Mouse (Mus musculus) bone marrow, adult 2 months (tissue): ENCODE measurements around the gene Hnrnpd. TPM values are rescaled to one million over a fixed set of nuclear protein-coding genes. Genes with fewer than 3 reads are reported as not detected.

Experiments
- H3K27ac ChIP-seq: fragments of 200-500 bp; 2 replicates; pipeline ENCODE4 v1.5.1; 2012; ENCODE audit warnings: low read depth, mild to moderate bottlenecking, control low read depth, inconsistent platforms, low read length; ENCODE audit not compliant: control insufficient read depth, poor library complexity, insufficient read depth
- H3K4me1 ChIP-seq: fragments of 200-500 bp; 2 replicates; pipeline ENCODE4 v1.6.1; 2011; ENCODE audit warnings: low read length; ENCODE audit not compliant: control insufficient read depth, insufficient read depth
- H3K4me3 ChIP-seq: fragments of 200-500 bp; replicated peaks from 2 replicates; pipeline ENCODE3; 2011; ENCODE audit warnings: mild to moderate bottlenecking, low read depth, low read length, control low read depth; ENCODE audit not compliant: control insufficient read depth
- CTCF ChIP-seq: fragments of 200-500 bp; IDR thresholded peaks from 2 replicates; pipeline ENCODE4 v1.5.1; 2011; ENCODE audit warnings: low read length, control low read depth; ENCODE audit not compliant: control insufficient read depth, insufficient read depth
- POLR2A ChIP-seq: fragments of 200-500 bp; IDR thresholded peaks from 2 replicates; pipeline ENCODE4 v1.6.1; 2011; ENCODE audit warnings: low read depth, mild to moderate bottlenecking, control low read depth, low read length, borderline replicate concordance; ENCODE audit not compliant: control insufficient read depth
- WGBS: fragments of 180-500 bp; shearing (Covaris S2); methylation state at CpG from one replicate; pipeline ENCODE4 v1.1.7; 2018; 5-methylcytosine and 5-hydroxymethylcytosine counted together
- polyA plus RNA-seq: library from polyadenylated mRNA; stranded (reverse); fragments of >200 nt; gene quantifications from 2 replicates; pipeline ENCODE4 v1.2.4, GENCODE M21; 2011; ENCODE audit warnings: low replicate concordance; ENCODE audit not compliant: missing spikeins, insufficient read depth, insufficient read length

Hnrnpd gene
- polyA plus RNA-seq = 193 and 333 TPM in 2 replicates

- Histone ChIP-seq H3K4me3 (peak within 1 kb of the TSS; percentile 99), H3K27ac (peak within 1 kb of the TSS; percentile 99), H3K4me1 (peaks cover 3% of the 10 kb centered on the region; the same call in 1 of the 2 replicates)
- TF ChIP-seq CTCF = no peak
- TF ChIP-seq POLR2A = peak; percentile 84
- WGBS = under 1% methylated on average over 93 of the region's 97 CpGs
Measured at GRCm38 (mm10) chr5:99978699-99979442, at the start of gene Hnrnpd, which contains the start of gene 4930524J08Rik. TSS of gene Hnrnpd (minus strand) at chr5:99978938. TSS of gene 4930524J08Rik (plus strand) at chr5:99979061.

GRCm38 (mm10) chr5:100024868-100025267, 46.1 kb upstream of the Hnrnpd start:
- H3K27ac ChIP-seq = no peak overlapping the region
- H3K4me3 ChIP-seq = no peak overlapping the region
- WGBS = 29% methylated on average over 1 of the region's 1 CpGs
- H3K4me1 ChIP-seq = no peaks in the 10 kb centered on the region
- no peak for TF ChIP-seq POLR2A
- no peak for TF ChIP-seq CTCF

DNA sequence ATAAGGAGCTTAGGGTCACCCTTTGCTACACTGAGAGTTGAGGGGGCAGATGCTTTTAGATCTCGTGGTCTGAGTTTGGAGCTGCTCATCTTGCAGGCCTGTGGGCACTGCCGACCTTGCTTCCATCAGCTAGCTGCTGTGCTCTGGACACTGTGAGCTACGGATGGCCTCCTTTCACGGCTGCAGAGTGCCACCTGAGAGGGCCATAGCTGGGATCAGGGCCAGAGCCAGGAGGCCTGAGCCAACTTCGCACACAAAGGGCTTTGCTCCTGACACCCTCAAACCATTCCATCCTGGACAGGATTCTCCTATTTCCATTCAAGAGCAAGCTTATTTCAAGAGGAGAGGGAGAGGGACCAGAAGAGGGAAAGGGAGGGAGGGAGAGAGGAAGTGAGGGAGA, 45.7 kb upstream of the Hnrnpd start:
- H3K27ac ChIP-seq = no peak overlapping the region
- no peak overlapping the region for H3K4me3 ChIP-seq
- TF ChIP-seq CTCF = no peak
- TF ChIP-seq POLR2A = no peak
- 72% methylated on average over 5 of the region's 5 CpGs for WGBS
- no peaks in the 10 kb centered on the region for H3K4me1 ChIP-seq

DNA sequence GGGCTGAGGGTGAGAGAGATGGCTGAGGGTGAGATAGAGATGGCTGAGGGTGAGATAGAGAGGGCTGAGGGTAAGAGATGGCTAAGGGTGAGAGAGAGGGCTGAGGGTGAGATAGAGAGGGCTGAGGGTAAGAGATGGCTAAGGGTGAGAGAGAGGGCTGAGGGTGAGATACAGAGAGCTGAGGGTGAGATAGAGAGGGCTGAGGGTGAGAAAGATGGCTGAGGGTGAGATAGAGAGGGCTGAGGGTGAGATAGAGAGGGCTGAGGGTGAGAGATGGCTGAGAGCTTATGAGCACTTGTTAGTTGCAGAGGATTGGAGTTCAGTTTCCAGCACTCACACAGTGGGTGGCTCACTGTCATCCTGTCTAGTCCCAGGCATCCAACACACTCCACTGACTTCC, 41.4 kb upstream of the Hnrnpd start:
- Histone ChIP-seq H3K4me3 (no peak overlapping the region), H3K27ac (no peak overlapping the region), H3K4me1 (no peaks in the 10 kb centered on the region; the same call in 1 of the 2 replicates)
- TF ChIP-seq CTCF (no peak), POLR2A (no peak)

DNA sequence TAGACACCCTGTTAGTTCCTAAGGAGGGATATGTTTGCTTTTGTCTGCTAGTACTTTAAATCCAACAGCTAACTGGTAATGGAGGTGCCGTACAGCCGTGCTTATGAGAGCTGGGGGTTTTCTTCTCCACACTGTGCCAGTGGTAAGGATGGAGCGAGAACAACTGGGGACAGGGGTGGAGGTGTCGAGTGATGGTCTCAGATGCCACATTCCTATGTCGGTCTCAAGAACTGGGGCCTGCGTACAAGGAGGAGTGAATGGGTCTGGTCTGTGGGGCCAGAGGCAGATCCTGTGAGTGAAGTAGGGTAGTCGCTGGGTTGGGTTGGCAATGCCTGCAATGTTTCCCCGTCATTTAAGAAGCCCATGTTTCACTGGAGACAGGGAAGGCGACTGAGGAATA, 33.9 kb upstream of the Hnrnpd start:
- Histone ChIP-seq H3K4me1 (no peaks in the 10 kb centered on the region; the same call in 1 of the 2 replicates), H3K4me3 (no peak overlapping the region), H3K27ac (no peak overlapping the region)
- 84% methylated on average over 9 of the region's 9 CpGs for WGBS
- TF ChIP-seq CTCF = no peak
- TF ChIP-seq POLR2A = no peak

GRCm38 (mm10) chr5:100008485-100008884, 29.7 kb upstream of the Hnrnpd start:
- H3K4me1 ChIP-seq = no peaks in the 10 kb centered on the region
- no peak overlapping the region for H3K4me3 ChIP-seq
- no peak overlapping the region for H3K27ac ChIP-seq
- 0 out of 2 replicates have a peak, but pooled peaks have one; percentile 14 for TF ChIP-seq CTCF
- TF ChIP-seq POLR2A = no peak
- WGBS = 58% methylated on average over 3 of the region's 3 CpGs

DNA sequence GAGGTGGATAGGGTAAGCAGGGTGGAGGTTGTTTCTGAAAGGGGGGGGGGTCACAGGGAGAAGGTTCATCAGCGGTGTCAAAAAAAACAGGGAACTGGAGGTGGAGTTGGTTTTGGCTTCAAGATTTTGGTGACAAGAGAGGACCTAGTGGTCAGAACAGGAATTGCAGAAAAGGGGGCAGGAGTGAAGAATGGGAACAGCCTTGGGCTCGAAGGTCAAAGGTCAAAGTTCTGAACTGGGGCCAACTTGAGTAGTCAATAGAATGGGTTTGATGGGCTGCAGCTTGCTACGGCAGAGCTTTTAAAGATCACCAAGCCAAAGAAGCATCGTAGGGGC, 28.3 kb upstream of the Hnrnpd start:
- Histone ChIP-seq H3K27ac (no peak overlapping the region), H3K4me1 (no peaks in the 10 kb centered on the region), H3K4me3 (no peak overlapping the region)
- TF ChIP-seq POLR2A (no peak), CTCF (no peak)
- 83% methylated on average over 4 of the region's 4 CpGs for WGBS

GRCm38 (mm10) chr5:100006324-100007039, 27.7 kb upstream of the Hnrnpd start:
- Histone ChIP-seq H3K27ac (no peak overlapping the region), H3K4me1 (no peaks in the 10 kb centered on the region), H3K4me3 (no peak overlapping the region)
- WGBS = 67% methylated on average over 4 of the region's 4 CpGs
- TF ChIP-seq POLR2A = no peak
- TF ChIP-seq CTCF = no peak

DNA sequence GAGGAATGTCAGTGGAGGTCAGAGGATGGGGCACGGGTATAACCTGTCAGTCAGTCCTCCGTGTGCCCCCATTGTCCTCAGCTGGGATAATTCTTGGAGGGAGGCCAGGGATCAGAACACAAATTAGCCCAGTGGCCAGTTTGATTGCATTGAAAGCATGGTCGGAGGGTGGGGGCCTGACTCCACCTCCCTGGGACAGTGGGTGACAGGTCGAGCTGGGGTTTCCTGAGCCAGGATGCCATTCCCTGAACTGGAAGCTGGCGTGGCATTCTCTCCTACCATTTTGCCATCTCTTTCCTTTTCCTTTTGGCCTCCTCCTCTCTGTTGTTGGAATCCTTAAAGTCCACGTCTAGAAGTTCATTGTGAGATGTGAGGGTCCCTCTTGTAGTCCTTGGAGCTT, 27.2 kb upstream of the Hnrnpd start:
- no peak overlapping the region for H3K27ac ChIP-seq
- 75% methylated on average over 6 of the region's 6 CpGs for WGBS
- TF ChIP-seq CTCF = no peak
- no peak for TF ChIP-seq POLR2A
- H3K4me3 ChIP-seq = no peak overlapping the region
- no peaks in the 10 kb centered on the region for H3K4me1 ChIP-seq
